Mouse (Mus musculus) 3134 (cell line): Measurements from ENCODE around the gene Kdelr2.

Experiments
- DNase-seq: peaks from one replicate; pipeline ENCODE4 v3.0.0-alpha.2; 2011; ENCODE audit warnings: low spot score; ENCODE audit not compliant: insufficient read length; ENCODE audit errors: extremely low read depth

Kdelr2 gene

DNA sequence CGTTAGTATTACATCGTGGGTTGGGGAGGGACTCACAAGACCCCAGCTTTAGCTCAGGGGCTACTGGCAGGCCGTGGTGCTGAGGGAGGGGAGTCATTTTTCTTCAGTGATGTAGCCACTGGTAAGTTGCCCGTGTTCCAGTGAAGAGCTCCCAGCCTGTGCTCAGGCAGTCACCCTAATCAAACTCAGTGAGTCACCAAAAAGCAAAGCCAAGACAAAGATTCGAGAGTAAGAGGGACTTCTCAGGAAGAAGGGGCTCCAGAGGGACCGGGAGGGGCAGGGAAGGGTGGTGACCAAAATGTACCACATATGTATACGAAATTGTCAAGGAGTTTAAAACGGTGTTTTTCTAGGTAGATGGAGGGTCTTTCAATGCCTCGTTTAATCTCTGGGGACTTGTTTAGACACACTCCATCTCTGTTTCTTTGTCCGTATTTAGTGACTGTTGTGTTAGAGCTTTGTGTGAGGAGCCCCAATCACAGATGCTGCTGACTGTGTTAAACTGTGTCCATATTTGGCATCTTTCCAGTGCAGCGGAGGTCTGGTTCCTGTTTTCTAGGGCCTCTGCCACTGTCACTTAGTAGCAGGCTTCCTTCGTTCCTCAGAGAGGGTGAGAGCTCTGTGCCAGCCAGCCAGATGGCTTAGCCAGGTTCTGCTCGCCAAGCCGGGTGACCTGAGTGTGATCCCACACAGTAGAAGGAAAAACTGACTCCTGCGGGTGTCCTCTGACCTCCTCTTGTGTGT is 67.0 kb downstream of the Kdelr2 start:
- no peak for DNase-seq

DNA sequence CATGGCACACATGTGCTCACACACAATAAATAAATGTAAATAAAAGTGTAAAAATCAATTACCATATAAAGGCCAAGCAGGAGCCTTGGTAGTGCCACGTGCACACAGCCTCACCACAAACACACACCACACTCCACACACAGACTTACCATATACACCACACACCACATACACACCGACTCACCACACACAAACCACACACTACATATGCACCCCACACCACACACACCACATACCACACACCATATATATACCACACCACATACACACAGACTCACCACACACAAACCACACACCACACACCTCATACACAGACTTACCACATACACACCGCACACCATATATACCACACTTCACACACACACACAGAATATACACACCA is 67.5 kb downstream of the Kdelr2 start:
- no peak for DNase-seq
